Mouse (Mus musculus) inflammation-experienced regulatory T-cells, adult 6 months (primary cell): Measurements from ENCODE around the gene Nphp1. TPM values are rescaled to one million over a fixed set of nuclear protein-coding genes. Genes with fewer than 3 reads are reported as not detected.

Source experiments
- ATAC-seq: one replicate; pipeline ENCODE4 v1.8.0; 2017
- polyA plus RNA-seq, 3 experiments: library from polyadenylated mRNA; unstranded; fragments of 100-300 nt; shearing (Covaris generic); gene quantifications; one replicate each; pipeline ENCODE4 v1.2.1; 2017

Nphp1 gene
- polyA plus RNA-seq, 3 experiments from 2014 or later, result 0.36 TPM; not detected in 2

DNA sequence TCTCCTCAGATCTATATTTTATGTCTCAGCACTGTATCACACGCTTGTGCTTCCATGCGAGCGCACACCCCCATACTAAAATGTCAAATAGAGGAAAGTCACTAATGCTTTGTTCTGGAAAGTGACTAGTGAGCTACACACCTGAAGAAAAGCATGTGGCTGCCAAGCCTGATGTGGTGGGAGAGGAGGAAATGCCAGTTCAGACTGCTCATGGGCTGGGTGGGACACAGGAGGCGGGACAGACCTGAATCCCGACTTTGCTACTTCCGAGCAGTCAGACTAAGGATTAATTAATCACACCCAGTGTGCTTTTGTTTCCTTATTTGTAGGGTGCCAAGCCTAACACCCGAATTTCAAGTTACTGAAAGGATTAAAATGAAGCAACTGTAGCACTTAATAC, 40.4 kb downstream of the Nphp1 start:
- no peak for ATAC-seq

DNA sequence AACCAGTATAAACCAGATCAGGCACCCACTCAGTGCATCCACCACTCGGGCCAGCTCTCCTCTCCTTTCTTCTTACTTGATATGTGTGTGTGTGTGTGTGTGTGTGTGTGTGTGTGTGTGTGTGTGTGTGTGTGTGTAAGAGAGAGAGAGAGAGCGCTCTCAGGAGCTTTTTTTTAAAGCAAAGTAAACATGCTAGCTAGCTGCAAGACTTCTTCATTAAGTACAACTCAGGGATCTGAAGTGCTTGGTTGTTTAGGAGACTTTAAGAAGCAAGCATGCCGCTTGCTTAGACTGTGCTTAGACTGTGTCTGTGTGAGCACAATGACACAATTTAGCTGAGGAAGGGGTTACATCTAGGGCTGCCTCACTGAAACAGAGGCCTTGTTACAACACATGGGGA, 46.1 kb downstream of the Nphp1 start:
- no peak for ATAC-seq

DNA sequence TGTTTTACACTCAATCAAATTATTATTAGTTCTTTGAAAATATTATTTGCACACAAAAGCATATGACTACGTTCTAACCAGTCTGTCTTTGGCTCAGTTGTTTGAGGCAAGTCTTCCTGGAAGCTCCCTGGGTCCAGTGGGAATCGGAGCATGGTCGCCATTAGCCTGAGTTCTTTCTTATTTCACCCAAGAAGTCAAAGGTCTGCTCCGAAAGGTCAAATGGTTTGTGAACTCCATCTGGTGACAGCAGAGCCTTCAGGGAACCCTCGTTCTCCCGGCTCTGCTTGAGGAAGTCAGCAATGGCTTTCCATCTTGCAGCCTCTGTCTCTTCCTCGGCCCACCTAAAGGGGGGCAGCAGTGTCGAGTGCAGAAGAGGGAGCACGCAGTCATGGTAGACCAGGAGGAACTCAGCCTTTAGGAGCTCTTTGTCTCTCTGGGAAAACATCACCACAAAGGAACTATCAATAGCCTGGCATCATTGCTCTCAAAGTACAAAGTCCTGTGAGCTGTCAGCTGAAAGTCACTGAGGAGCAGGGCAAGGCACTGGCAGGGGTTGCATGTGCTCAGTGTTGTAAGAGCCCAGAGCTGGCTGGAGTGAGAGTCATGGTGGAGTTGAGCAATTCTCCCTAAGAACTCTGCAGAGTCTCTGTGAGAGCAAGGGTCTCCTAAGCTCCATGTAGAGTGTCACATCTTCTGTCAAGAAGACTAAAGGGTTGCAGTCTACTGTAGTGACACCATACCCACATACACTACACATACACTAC, 47.8 kb downstream of the Nphp1 start:
- ATAC-seq, result no peak

DNA sequence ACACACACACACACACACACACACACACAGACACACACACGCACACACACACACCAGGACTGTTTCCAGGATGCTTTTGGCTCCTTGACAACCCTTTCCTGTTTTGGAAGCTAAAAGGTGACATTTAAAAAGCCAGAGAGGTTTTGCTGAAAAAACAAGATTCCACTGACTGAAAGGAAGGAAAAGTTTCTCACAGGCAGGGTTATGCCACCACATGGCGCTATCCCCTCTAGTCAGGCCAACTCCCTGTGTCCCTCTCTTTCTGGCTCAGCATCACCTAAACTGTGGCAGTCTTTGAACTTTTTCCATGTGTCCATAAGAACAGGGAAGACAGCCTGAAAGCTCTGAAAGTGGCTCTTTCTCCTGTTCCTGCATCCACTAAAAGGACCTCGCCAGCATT, 50.8 kb downstream of the Nphp1 start:
- no peak for ATAC-seq

DNA sequence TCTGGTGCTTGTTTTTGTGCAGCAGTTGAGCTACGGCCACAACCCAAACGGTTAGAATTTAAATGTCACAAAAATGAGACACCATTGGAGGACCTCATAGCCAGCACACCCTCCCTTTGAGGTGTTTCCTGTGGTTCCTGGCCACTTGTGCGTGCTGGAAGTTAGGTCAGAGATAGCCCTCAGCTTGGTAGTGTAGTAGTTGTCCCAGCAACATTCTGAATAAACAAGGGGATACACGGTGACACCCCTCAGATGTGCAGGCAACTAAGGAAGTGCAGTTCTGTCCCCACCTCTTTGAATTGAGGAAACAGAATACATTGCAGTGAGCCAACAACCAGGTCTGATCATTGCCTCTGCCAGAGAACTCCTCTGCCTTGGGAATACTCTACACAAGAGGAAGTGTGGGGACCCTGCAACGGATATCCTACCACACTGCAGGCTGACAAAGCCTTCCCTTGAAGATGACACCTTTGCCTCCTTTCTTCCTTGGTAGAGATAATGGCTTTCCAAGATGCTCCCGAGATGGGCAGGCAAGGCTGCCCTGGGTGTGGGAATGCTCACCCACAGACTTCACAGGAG, 52.0 kb downstream of the Nphp1 start:
- ATAC-seq, result no peak

DNA sequence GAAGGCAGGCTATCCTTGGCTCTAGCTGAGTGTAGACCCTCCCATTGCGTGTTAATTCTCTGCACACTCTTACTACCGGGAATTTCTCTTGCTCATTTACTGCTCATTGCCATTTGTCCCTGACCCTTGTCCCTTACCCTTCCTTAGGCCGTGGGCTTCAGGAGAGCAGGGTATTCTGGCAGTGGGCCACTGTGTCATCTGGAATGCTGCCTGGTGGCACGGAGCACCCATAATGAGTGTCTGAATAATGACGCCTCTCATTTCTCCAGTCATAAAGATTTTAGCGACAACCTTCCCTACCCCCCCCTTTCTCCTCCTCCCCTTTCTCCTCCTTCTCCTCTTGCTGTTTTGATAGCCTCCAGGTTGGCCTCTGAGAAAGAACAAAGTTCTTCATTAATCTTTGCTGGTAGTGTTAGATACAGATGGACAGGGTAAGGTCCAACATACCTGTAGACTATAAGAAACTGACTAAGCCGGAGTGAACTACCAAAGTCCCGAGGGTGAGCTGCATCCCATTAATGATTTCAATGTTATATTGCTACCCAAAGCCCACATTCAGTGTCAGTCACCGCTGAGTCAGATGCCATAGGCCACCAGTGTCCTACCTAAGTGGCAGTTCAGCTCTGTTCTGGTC, 53.1 kb downstream of the Nphp1 start:
- ATAC-seq, result no peak

DNA sequence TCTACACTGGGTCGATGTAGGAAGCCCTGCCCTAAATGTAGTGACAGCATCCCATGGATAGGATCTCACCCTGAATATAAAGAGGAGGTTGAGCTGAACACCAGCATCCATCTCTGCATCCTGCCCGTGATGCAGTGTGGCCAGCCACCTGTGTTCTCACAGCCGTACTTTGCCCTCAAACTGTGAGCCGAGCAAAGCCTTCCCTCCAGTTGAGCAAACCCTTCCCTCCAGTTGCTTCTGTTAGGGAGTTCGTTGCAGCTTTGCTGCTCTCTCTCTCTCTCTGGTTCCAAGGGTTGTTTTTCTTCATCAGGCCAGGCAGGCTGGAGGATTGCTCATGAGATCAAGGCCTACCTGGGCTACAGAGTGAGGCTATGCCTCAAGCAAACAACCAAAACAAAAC, 53.8 kb downstream of the Nphp1 start:
- ATAC-seq, result no peak

DNA sequence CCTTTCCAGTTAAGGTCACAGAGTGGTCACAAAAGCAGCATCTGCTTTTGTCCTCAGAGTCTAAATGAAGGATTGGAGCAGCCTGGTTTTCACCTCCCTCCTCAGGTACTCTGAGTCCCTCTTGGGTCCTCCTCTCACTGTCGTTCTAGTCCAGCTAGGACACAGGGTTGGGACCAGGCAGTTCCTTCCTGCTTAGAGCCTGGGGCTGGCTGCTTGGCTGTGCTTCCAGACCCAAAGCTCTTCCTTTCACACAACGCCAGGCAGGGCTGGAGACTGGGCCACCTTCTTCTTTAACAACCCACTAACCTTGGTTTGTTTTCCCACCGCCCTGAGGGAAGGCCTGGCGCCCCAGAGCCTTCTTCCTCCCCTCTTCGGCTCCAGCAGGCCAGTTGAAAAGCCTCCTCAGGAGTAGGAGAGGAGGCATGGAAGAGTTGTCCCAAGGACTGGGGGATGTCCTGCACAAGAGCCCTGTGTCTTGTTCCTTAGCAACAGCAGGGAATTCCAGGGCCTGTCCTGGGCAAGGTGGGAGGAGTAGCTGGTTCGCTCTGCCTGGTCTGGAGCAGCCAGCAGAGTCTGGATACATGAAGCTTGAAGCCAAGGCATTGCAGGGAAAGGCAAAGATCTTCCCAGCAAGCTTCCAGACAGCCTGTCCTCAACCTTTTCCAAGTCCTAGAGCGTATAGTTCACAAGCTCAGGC, 58.2 kb downstream of the Nphp1 start:
- no peak for ATAC-seq

DNA sequence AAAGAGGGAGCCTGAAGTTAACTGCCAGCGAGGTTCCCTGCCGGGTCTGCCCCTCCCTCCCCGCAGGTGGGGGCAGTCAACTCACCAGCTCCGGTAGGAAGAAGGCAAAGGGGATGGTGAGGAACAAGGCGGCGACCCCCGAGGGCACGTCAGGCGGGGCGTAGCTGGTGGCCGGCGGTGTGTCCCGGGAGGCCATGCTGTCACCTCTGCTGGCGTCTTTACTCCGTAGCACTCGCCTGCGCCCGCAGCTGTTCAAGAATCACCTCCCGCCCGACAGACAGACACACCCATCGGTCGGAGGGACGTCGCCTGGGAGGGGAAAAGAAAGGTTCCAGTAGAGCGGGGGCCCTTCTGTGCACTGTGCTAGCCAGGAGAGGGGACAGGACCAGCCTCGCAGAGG, 59.0 kb downstream of the Nphp1 start, which contains the start of gene Mall:
Mall (minus strand) TSS at position 262 of the 400 bp plus-strand sequence.
- no peak for ATAC-seq

DNA sequence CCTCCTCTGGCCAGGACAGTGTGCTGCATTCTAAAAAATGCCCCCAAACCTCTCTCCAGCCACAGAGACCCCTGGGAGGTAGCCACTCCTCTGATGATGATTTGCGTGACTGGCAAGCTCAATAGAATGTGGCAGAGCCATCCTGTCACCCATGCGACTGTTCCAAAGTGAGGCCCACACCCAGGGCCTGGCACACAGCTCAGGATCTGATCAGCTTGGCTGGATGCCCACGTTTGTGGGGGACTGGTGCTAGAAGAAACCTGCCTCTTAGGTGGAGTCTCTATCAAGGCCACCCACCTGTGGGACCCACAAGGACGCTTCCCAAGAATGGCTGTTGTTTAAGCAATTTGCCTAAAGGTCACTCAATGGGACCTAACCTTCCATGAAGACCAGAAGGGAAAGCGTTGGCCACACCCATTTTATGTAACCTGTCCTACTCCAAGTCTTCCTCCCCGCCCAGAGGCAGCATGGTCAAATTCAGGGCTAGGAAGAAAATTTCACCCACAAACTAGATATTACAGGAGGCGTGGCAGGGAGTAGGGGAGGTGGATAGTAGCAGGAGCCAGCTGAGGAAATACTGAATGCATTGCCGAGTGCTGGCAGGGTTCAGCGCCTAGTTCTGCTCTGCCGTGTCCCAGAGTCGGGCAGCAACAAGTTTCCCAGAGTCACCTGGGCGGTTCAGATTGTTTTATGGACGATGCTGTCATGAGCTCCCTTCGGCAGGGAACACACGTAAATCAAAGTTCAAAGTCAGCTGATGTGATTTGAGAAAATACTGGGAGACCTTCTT, 59.8 kb downstream of the Nphp1 start:
- ATAC-seq, result no peak

DNA sequence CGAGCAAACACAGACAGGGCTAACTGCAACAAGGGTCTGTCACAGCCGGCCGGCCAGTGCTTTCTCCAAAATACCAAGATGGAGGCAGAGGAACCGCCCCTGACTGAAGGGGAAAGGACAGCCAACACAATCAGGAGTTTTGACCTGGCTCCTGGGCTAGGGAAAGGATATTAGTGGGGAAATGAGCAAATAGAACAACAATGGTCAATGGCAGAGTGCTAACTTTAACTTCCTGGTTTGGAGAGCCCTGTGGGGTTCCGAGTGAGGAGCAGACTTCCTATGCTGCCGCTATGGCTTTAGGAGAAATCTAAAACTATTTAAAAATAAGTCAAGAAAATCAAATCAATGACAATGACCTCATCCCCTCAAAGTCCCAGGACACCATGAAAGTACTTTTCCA, 60.6 kb downstream of the Nphp1 start:
- no peak for ATAC-seq

DNA sequence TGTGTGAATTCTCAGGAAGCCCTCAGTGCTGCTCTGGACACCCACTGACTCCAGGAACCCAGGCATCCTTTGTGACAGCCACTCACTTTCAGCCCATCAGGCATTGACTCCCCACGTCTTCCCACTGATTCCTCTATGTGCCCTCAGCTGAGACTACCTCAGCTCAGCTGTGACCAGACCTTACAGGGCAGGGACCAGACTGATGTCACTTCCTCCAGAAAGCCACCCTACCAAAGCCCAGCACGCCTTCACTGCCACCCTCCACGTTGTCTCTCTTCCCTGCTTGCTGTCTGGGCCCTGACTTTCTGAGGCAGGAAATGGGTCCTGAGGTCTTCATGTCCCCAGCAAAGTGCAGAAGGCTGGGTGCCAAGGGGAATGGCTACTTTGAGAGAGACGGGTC, 65.5 kb downstream of the Nphp1 start:
- ATAC-seq, result no peak

DNA sequence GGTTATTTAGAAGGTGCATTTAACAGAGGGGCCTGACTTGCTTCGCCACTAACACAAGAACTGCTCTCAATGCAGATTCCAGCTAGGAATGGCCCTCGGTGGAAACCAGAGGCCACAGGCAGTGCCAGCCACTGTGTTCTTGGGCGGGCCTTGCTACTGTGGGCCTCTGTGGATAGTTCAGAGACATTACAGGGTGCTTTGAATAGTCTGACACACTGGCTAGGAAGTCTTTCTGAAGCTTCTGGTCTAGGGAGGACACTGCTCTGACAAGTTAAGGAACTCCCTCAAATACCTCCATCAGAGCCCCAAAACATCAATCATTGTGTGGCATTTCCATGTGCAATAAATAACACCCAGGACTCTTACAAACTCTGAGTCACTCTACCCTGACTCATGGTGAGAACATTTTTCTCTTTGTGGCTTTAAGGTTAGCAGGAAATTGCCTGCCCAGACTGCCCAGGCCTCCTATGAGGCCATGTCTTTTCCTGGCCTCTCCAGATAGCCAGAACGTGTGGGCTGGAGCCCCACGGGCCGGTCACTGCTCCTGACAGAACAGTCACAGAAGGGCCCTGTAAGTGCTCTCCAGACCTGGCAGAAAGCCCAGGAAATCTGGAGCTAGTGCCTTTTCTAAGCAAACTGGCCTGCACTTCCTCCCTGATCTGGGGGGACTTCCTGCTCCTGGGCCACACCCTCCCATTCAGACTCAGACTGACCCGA, 66.4 kb downstream of the Nphp1 start:
- ATAC-seq, result no peak

DNA sequence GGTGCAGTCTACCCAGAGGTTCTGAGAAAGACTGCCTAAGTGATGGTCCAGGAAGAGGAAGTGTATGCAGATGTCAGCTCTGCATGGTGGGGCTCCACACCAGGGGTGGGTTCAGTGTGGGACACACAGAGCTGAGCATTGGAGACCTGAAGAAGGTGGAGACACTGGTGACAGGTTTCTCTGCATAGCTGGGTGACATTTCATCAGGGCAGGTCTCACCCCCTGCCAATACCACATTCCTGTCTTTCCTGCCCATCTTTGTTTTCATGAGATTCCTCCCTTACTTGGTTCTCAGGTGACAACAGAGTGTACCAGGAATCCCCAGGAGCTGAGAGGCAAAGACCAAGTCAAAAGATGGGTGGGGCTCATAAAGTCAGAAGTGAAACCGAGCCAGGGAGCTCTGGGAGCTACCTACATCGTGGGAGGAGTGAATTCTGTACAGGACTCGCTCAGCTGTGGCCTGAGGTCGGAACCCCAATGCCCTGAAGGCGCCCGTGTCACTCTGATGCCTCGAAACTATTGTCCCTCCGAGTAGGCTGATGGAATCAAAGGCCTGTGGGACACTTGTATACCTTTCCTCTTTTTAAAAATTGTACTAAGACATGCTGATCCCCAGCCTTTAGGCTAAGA, 69.7 kb downstream of the Nphp1 start:
- ATAC-seq, result no peak

DNA sequence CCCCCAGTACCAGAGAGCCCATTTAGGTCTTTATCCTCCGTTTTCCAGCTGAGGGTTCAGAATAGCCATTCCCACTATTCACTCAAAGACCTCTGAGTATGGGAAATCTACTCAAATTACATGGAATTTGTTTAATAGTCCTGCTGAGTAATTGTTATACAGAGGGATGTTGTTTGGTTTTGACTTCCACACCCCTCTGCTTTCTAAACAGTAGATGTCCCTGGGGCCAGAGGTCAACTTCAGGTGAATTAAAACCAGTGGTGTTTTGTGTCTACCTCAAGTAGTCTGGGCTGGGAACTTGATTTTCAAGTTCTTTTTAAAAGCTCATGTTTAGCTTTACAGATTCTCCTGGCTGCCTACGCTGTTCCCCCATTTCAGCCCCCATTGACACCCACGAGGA, 74.0 kb downstream of the Nphp1 start:
- ATAC-seq, result no peak

DNA sequence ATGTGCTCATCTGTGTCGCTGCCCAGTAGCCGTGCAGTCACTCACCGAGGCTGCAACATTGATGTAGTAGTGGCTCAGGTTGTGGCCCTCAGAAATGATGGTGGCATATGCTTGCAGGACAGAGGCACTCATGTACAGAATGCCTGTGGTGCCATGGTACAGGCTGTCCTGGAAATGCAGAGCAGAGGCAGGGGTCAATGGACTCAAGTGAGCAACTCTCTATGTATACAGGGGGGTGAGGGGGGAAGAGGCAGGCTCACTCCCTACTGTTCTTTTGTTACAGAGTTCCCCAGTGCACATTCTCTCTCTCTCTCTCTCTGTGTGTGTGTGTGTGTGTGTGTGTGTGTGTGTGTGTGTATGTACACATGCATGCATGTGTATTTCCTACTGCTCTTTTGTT, 79.9 kb downstream of the Nphp1 start:
- no peak for ATAC-seq

DNA sequence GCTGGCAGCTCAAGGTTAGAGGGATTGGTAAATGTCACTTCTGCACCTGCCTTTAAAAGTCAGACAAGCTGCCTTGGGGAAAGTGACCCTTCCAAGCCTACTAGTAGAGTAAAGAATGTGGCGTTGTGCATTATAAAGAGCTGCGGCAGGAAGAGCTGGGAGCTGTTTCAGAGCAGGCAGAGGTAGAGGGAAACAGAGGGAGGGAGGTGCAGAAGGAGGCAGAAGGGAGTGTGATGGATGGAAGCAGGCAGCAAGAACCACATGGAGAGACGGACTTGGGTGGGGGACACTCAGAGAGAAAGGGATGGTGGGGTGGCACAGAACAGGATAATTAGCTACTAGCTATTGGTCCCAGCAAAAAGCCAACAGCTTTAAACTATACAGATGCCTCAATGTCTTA, 80.6 kb downstream of the Nphp1 start:
- no peak for ATAC-seq

DNA sequence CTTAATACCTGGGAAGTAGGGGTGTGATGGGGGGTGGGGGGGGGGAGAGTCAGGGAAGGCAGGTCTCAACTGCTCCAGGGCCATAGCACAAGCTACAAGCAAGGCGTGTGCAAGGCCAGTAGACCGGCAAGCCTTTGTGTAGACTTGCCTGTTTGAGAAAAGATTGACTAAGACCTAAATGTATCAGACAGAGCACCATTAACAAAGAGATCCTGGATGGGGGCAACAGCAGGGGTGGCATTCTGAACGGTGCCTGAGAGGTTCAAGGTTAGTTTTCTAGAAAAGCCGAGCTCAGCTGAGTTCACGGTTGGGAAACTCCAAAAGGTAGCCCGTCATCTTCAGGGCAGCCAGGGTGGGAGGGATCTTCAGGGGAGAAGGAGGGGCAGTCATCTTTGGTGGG, 83.4 kb downstream of the Nphp1 start:
- ATAC-seq, result no peak
